Mouse (Mus musculus): ENCODE measurements around the gene Gm26965.
"Not testable (repeated sequence)": the region's sequence is repeated elsewhere in the genome, so short reads cannot be mapped to it uniquely, and the experiment has no call there.

The Gm26965 gene

GRCm38 (mm10) chr13:67525753-67526410, at the start of gene Gm26965, which contains the start of gene Zfp87:
TSS of gene Gm26965 (minus strand) at chr13:67526151.
TSS of gene Zfp87 (minus strand) at chr13:67526177.
- peak; percentile 95 for DNase-seq

GRCm38 (mm10) chr13:67572591-67573189, 46.7 kb upstream of the Gm26965 start:
- no peak for DNase-seq

- DNase-seq: no peak
Observed at GRCm38 (mm10) chr13:67553730-67554129, 27.8 kb upstream of the Gm26965 start, which contains the start of gene Zfp748. TSS of gene Zfp748 (minus strand) at chr13:67553830.

- peak; percentile 92 for DNase-seq
Observed at GRCm38 (mm10) chr13:67552505-67553346, 26.8 kb upstream of the Gm26965 start.

- DNase-seq: no peak
Observed at GRCm38 (mm10) chr13:67545941-67546340, 20.0 kb upstream of the Gm26965 start.

GRCm38 (mm10) chr13:67527049-67527730, 1.2 kb upstream of the Gm26965 start:
- DNase-seq: no peak

- DNase-seq: no peak
Observed at GRCm38 (mm10) chr13:67500908-67501307, 25.0 kb downstream of the Gm26965 start.

- peak; percentile 90 for DNase-seq
Observed at GRCm38 (mm10) chr13:67500084-67500719, 25.7 kb downstream of the Gm26965 start, which contains the start of gene Zfp58. TSS of gene Zfp58 (minus strand) at chr13:67500555.

- DNase-seq: no peak
Observed at GRCm38 (mm10) chr13:67495631-67496030, 30.3 kb downstream of the Gm26965 start.

GRCm38 (mm10) chr13:67484424-67484811, 41.5 kb downstream of the Gm26965 start:
- no peak for DNase-seq

- DNase-seq: peak; percentile 94
Observed at GRCm38 (mm10) chr13:67483625-67484423, 42.1 kb downstream of the Gm26965 start, which contains the start of gene Zfp874b. TSS of gene Zfp874b (minus strand) at chr13:67484258.

GRCm38 (mm10) chr13:67481528-67481927, 44.4 kb downstream of the Gm26965 start:
- DNase-seq: no peak

GRCm38 (mm10) chr13:67469274-67469673, 56.7 kb downstream of the Gm26965 start:
- DNase-seq: no peak

GRCm38 (mm10) chr13:67463506-67464185, 62.3 kb downstream of the Gm26965 start:
- not testable (repeated sequence) for DNase-seq

GRCm38 (mm10) chr13:67452021-67452309, 74.0 kb downstream of the Gm26965 start:
- DNase-seq: no peak

- peak; percentile 95 for DNase-seq
Observed at GRCm38 (mm10) chr13:67451172-67452020, 74.6 kb downstream of the Gm26965 start, which contains the start of gene Zfp874a. TSS of gene Zfp874a (minus strand) at chr13:67451624.

Measured in kidney, postnatal 14 days (tissue).